Mouse (Mus musculus): ENCODE data around the gene Rbfox2. TPM values are rescaled to one million over a fixed set of nuclear protein-coding genes. Genes with fewer than 3 reads are reported as not detected.

The Rbfox2 gene
- polyA plus RNA-seq, 1 experiment = 78.3 TPM

GRCm38 (mm10) chr15:77081454-77081853 is 225.3 kb downstream of the Rbfox2 start:
- no peak for TF ChIP-seq POLR2A (IDR thresholded peaks at IDR 0.05; ENCODE audit: insufficient read depth, low read length)
- no peak for TF ChIP-seq CTCF (IDR thresholded peaks at IDR 0.05; ENCODE audit: low read depth, low read length)
- no peak for TF ChIP-seq EP300 (IDR thresholded peaks at IDR 0.05; ENCODE audit: insufficient read depth, low read depth, low read length)
- H3K36me3 ChIP-seq (ENCODE audit: control insufficient read depth, insufficient read depth, low read length, poor library complexity, severe bottlenecking) = no peaks in the 10 kb centered on the region
- no peaks in the 10 kb centered on the region for H3K27me3 ChIP-seq (ENCODE audit: control insufficient read depth, insufficient read depth, low read length, poor library complexity, severe bottlenecking)
- peak overlapping the region; percentile 28 for H3K27ac ChIP-seq (ENCODE audit: insufficient read depth, low read length)
- H3K9me3 ChIP-seq (replicated peaks; ENCODE audit: control insufficient read depth, insufficient read depth, low read length, poor library complexity, severe bottlenecking) = no peaks in the 10 kb centered on the region
- H3K9ac ChIP-seq (ENCODE audit: low read depth, poor library complexity, severe bottlenecking) = 0 out of 2 replicates have a peak overlapping the region, but pooled peaks have one; percentile 24
- peaks cover 8% of the 10 kb centered on the region for H3K4me1 ChIP-seq (ENCODE audit: control insufficient read depth, insufficient read depth, low read length)
- H3K4me3 ChIP-seq (ENCODE audit: low read depth, low read length) = no peak overlapping the region

GRCm38 (mm10) chr15:77080684-77081254 is 226.0 kb downstream of the Rbfox2 start:
- Histone ChIP-seq H3K36me3 (ENCODE audit: control insufficient read depth, insufficient read depth, low read length, poor library complexity, severe bottlenecking) (no peaks in the 10 kb centered on the region), H3K27ac (ENCODE audit: insufficient read depth, low read length) (peak overlapping the region; percentile 28), H3K4me3 (ENCODE audit: low read depth, low read length) (0 out of 2 replicates have a peak overlapping the region, but pooled peaks have one; percentile 1), H3K4me1 (ENCODE audit: control insufficient read depth, insufficient read depth, low read length) (peaks cover 8% of the 10 kb centered on the region), H3K9ac (ENCODE audit: low read depth, poor library complexity, severe bottlenecking) (peak overlapping the region; percentile 24; the same call in 1 of the 2 replicates), H3K27me3 (ENCODE audit: control insufficient read depth, insufficient read depth, low read length, poor library complexity, severe bottlenecking) (no peaks in the 10 kb centered on the region), H3K9me3 (replicated peaks; ENCODE audit: control insufficient read depth, insufficient read depth, low read length, poor library complexity, severe bottlenecking) (no peaks in the 10 kb centered on the region)
- TF ChIP-seq EP300 (IDR thresholded peaks at IDR 0.05; ENCODE audit: insufficient read depth, low read depth, low read length) = 0 out of 2 replicates have a peak, but pooled peaks have one; percentile 50
- no peak for TF ChIP-seq CTCF (IDR thresholded peaks at IDR 0.05; ENCODE audit: low read depth, low read length)

- Histone ChIP-seq H3K4me1 (ENCODE audit: control insufficient read depth, insufficient read depth, low read length) (peaks cover 8% of the 10 kb centered on the region), H3K27me3 (ENCODE audit: control insufficient read depth, insufficient read depth, low read length, poor library complexity, severe bottlenecking) (no peaks in the 10 kb centered on the region), H3K36me3 (ENCODE audit: control insufficient read depth, insufficient read depth, low read length, poor library complexity, severe bottlenecking) (no peaks in the 10 kb centered on the region), H3K9me3 (replicated peaks; ENCODE audit: control insufficient read depth, insufficient read depth, low read length, poor library complexity, severe bottlenecking) (no peaks in the 10 kb centered on the region), H3K27ac (ENCODE audit: insufficient read depth, low read length) (peak overlapping the region; percentile 70), H3K9ac (ENCODE audit: low read depth, poor library complexity, severe bottlenecking) (peak overlapping the region; percentile 2), H3K4me3 (ENCODE audit: low read depth, low read length) (peak overlapping the region; percentile 8; the same call in 1 of the 2 replicates)
- TF ChIP-seq EP300 (IDR thresholded peaks at IDR 0.05; ENCODE audit: insufficient read depth, low read depth, low read length) (no peak), POLR2A (IDR thresholded peaks at IDR 0.05; ENCODE audit: insufficient read depth, low read length) (no peak), CTCF (IDR thresholded peaks at IDR 0.05; ENCODE audit: low read depth, low read length) (no peak)
Measured at GRCm38 (mm10) chr15:77079890-77080361, 226.9 kb downstream of the Rbfox2 start.

- no peaks in the 10 kb centered on the region for H3K36me3 ChIP-seq (ENCODE audit: control insufficient read depth, insufficient read depth, low read length, poor library complexity, severe bottlenecking)
- H3K9me3 ChIP-seq (replicated peaks; ENCODE audit: control insufficient read depth, insufficient read depth, low read length, poor library complexity, severe bottlenecking) = no peaks in the 10 kb centered on the region
- 0 out of 2 replicates have a peak overlapping the region, but pooled peaks have one; percentile 13 for H3K4me3 ChIP-seq (ENCODE audit: low read depth, low read length)
- TF ChIP-seq POLR2A (IDR thresholded peaks at IDR 0.05; ENCODE audit: insufficient read depth, low read length) (no peak), CTCF (IDR thresholded peaks at IDR 0.05; ENCODE audit: low read depth, low read length) (no peak), EP300 (IDR thresholded peaks at IDR 0.05; ENCODE audit: insufficient read depth, low read depth, low read length) (no peak)
- peaks cover 8% of the 10 kb centered on the region for H3K4me1 ChIP-seq (ENCODE audit: control insufficient read depth, insufficient read depth, low read length)
- H3K27me3 ChIP-seq (ENCODE audit: control insufficient read depth, insufficient read depth, low read length, poor library complexity, severe bottlenecking) = no peaks in the 10 kb centered on the region
- peak overlapping the region; percentile 2 for H3K9ac ChIP-seq (ENCODE audit: low read depth, poor library complexity, severe bottlenecking)
- peak overlapping the region; percentile 70 for H3K27ac ChIP-seq (ENCODE audit: insufficient read depth, low read length)
Measured at GRCm38 (mm10) chr15:77079256-77079822, 227.5 kb downstream of the Rbfox2 start.

GRCm38 (mm10) chr15:77078786-77079185 is 228.0 kb downstream of the Rbfox2 start:
- Histone ChIP-seq H3K9ac (ENCODE audit: low read depth, poor library complexity, severe bottlenecking) (0 out of 2 replicates have a peak overlapping the region, but pooled peaks have one; percentile 5), H3K27me3 (ENCODE audit: control insufficient read depth, insufficient read depth, low read length, poor library complexity, severe bottlenecking) (no peaks in the 10 kb centered on the region), H3K9me3 (replicated peaks; ENCODE audit: control insufficient read depth, insufficient read depth, low read length, poor library complexity, severe bottlenecking) (no peaks in the 10 kb centered on the region), H3K36me3 (ENCODE audit: control insufficient read depth, insufficient read depth, low read length, poor library complexity, severe bottlenecking) (no peaks in the 10 kb centered on the region), H3K4me1 (ENCODE audit: control insufficient read depth, insufficient read depth, low read length) (peaks cover 8% of the 10 kb centered on the region), H3K4me3 (ENCODE audit: low read depth, low read length) (peak overlapping the region; percentile 14; the same call in 1 of the 2 replicates), H3K27ac (ENCODE audit: insufficient read depth, low read length) (peak overlapping the region; percentile 70)
- TF ChIP-seq EP300 (IDR thresholded peaks at IDR 0.05; ENCODE audit: insufficient read depth, low read depth, low read length) = no peak

GRCm38 (mm10) chr15:77077906-77078305 is 228.9 kb downstream of the Rbfox2 start:
- Histone ChIP-seq H3K27me3 (ENCODE audit: control insufficient read depth, insufficient read depth, low read length, poor library complexity, severe bottlenecking) (no peaks in the 10 kb centered on the region), H3K4me1 (ENCODE audit: control insufficient read depth, insufficient read depth, low read length) (peaks cover 8% of the 10 kb centered on the region), H3K9ac (ENCODE audit: low read depth, poor library complexity, severe bottlenecking) (peak overlapping the region; percentile 5; the same call in 1 of the 2 replicates), H3K36me3 (ENCODE audit: control insufficient read depth, insufficient read depth, low read length, poor library complexity, severe bottlenecking) (no peaks in the 10 kb centered on the region), H3K4me3 (ENCODE audit: low read depth, low read length) (no peak overlapping the region), H3K9me3 (replicated peaks; ENCODE audit: control insufficient read depth, insufficient read depth, low read length, poor library complexity, severe bottlenecking) (no peaks in the 10 kb centered on the region), H3K27ac (ENCODE audit: insufficient read depth, low read length) (0 out of 2 replicates have a peak overlapping the region, but pooled peaks have one; percentile 1)
- TF ChIP-seq POLR2A (IDR thresholded peaks at IDR 0.05; ENCODE audit: insufficient read depth, low read length) (no peak), EP300 (IDR thresholded peaks at IDR 0.05; ENCODE audit: insufficient read depth, low read depth, low read length) (no peak), CTCF (IDR thresholded peaks at IDR 0.05; ENCODE audit: low read depth, low read length) (no peak)
